Mouse (Mus musculus): ENCODE results near the gene Zfp184. TPM values are rescaled to one million over a fixed set of nuclear protein-coding genes. Genes with fewer than 3 reads are reported as not detected.
A peak's percentile ranks its signal among the peaks of the same experiment; 100 is the strongest.

Gene Zfp184
- polyA plus RNA-seq, 1 experiment = not detected

- 33% methylated on average over 17 of the region's 17 CpGs for WGBS
- Histone ChIP-seq H3K4me3 (ENCODE audit: insufficient read depth, low read depth, low read length) (no peak overlapping the region), H3K4me1 (ENCODE audit: control insufficient read depth, insufficient read depth, low read length) (no peaks in the 10 kb centered on the region), H3K27ac (ENCODE audit: insufficient read depth, low read depth, low read length) (no peak overlapping the region)
- TF ChIP-seq CTCF (IDR thresholded peaks at IDR 0.05; ENCODE audit: insufficient read depth, low read depth, low read length) = no peak
- no peak for TF ChIP-seq POLR2A (IDR thresholded peaks at IDR 0.05; ENCODE audit: insufficient read depth, low read depth, low read length)
These were observed 9.7 kb upstream of the Zfp184 start for GRCm38 (mm10) chr13:21934982-21935791.

GRCm38 (mm10) chr13:21935833-21936232 is 9.1 kb upstream of the Zfp184 start:
- no peaks in the 10 kb centered on the region for H3K4me1 ChIP-seq (ENCODE audit: control insufficient read depth, insufficient read depth, low read length)
- H3K4me3 ChIP-seq (ENCODE audit: insufficient read depth, low read depth, low read length) = no peak overlapping the region
- TF ChIP-seq CTCF (IDR thresholded peaks at IDR 0.05; ENCODE audit: insufficient read depth, low read depth, low read length) (no peak), POLR2A (IDR thresholded peaks at IDR 0.05; ENCODE audit: insufficient read depth, low read depth, low read length) (no peak)
- WGBS = 26% methylated on average over 7 of the region's 7 CpGs
- H3K27ac ChIP-seq (ENCODE audit: insufficient read depth, low read depth, low read length) = no peak overlapping the region

- no peak overlapping the region for H3K4me3 ChIP-seq (ENCODE audit: insufficient read depth, low read depth, low read length)
- TF ChIP-seq POLR2A (IDR thresholded peaks at IDR 0.05; ENCODE audit: insufficient read depth, low read depth, low read length) (no peak), CTCF (IDR thresholded peaks at IDR 0.05; ENCODE audit: insufficient read depth, low read depth, low read length) (no peak)
- H3K4me1 ChIP-seq (ENCODE audit: control insufficient read depth, insufficient read depth, low read length) = peaks cover 2% of the 10 kb centered on the region; the same call in 1 of the 2 replicates
- WGBS = 25% methylated on average over 17 of the region's 17 CpGs
- H3K27ac ChIP-seq (ENCODE audit: insufficient read depth, low read depth, low read length) = no peak overlapping the region
These were observed 7.9 kb upstream of the Zfp184 start for GRCm38 (mm10) chr13:21936968-21937367.

- Histone ChIP-seq H3K4me1 (ENCODE audit: control insufficient read depth, insufficient read depth, low read length) (peaks cover 2% of the 10 kb centered on the region; the same call in 1 of the 2 replicates), H3K4me3 (ENCODE audit: insufficient read depth, low read depth, low read length) (peak overlapping the region; percentile 45), H3K27ac (ENCODE audit: insufficient read depth, low read depth, low read length) (no peak overlapping the region)
- under 1% methylated on average over 19 of the region's 19 CpGs for WGBS
- TF ChIP-seq POLR2A (IDR thresholded peaks at IDR 0.05; ENCODE audit: insufficient read depth, low read depth, low read length) = no peak
- no peak for TF ChIP-seq CTCF (IDR thresholded peaks at IDR 0.05; ENCODE audit: insufficient read depth, low read depth, low read length)
These were observed 4.7 kb upstream of the Zfp184 start for GRCm38 (mm10) chr13:21940213-21940612.

GRCm38 (mm10) chr13:21940811-21941321 is 4.0 kb upstream of the Zfp184 start:
- Histone ChIP-seq H3K4me1 (ENCODE audit: control insufficient read depth, insufficient read depth, low read length) (peaks cover 5% of the 10 kb centered on the region; the same call in 1 of the 2 replicates), H3K27ac (ENCODE audit: insufficient read depth, low read depth, low read length) (no peak overlapping the region), H3K4me3 (ENCODE audit: insufficient read depth, low read depth, low read length) (peak overlapping the region; percentile 41)
- TF ChIP-seq CTCF (IDR thresholded peaks at IDR 0.05; ENCODE audit: insufficient read depth, low read depth, low read length) = no peak
- TF ChIP-seq POLR2A (IDR thresholded peaks at IDR 0.05; ENCODE audit: insufficient read depth, low read depth, low read length) = no peak
- under 1% methylated on average over 16 of the region's 16 CpGs for WGBS

- Histone ChIP-seq H3K27ac (ENCODE audit: insufficient read depth, low read depth, low read length) (no peak overlapping the region), H3K4me1 (ENCODE audit: control insufficient read depth, insufficient read depth, low read length) (peaks cover 5% of the 10 kb centered on the region; the same call in 1 of the 2 replicates), H3K4me3 (ENCODE audit: insufficient read depth, low read depth, low read length) (no peak overlapping the region)
- TF ChIP-seq CTCF (IDR thresholded peaks at IDR 0.05; ENCODE audit: insufficient read depth, low read depth, low read length) = no peak
- TF ChIP-seq POLR2A (IDR thresholded peaks at IDR 0.05; ENCODE audit: insufficient read depth, low read depth, low read length) = no peak
- WGBS = 72% methylated on average over 1 of the region's 1 CpGs
These were observed 1.2 kb upstream of the Zfp184 start for GRCm38 (mm10) chr13:21943644-21944043.

- Histone ChIP-seq H3K4me3 (ENCODE audit: insufficient read depth, low read depth, low read length) (peak overlapping the region; percentile 83), H3K27ac (ENCODE audit: insufficient read depth, low read depth, low read length) (no peak overlapping the region), H3K4me1 (ENCODE audit: control insufficient read depth, insufficient read depth, low read length) (peaks cover 5% of the 10 kb centered on the region; the same call in 1 of the 2 replicates)
- under 1% methylated on average over 7 of the region's 7 CpGs for WGBS
- no peak for TF ChIP-seq CTCF (IDR thresholded peaks at IDR 0.05; ENCODE audit: insufficient read depth, low read depth, low read length)
- no peak for TF ChIP-seq POLR2A (IDR thresholded peaks at IDR 0.05; ENCODE audit: insufficient read depth, low read depth, low read length)
These were observed 335 bp upstream of the Zfp184 start for GRCm38 (mm10) chr13:21944592-21944925.

GRCm38 (mm10) chr13:21969269-21969668 is 24.4 kb downstream of the Zfp184 start:
- no peak overlapping the region for H3K27ac ChIP-seq (ENCODE audit: insufficient read depth, low read depth, low read length)
- 53% methylated on average over 1 of the region's 1 CpGs for WGBS
- TF ChIP-seq POLR2A (IDR thresholded peaks at IDR 0.05; ENCODE audit: insufficient read depth, low read depth, low read length) (no peak), CTCF (IDR thresholded peaks at IDR 0.05; ENCODE audit: insufficient read depth, low read depth, low read length) (no peak)
- no peak overlapping the region for H3K4me3 ChIP-seq (ENCODE audit: insufficient read depth, low read depth, low read length)
- no peaks in the 10 kb centered on the region for H3K4me1 ChIP-seq (ENCODE audit: control insufficient read depth, insufficient read depth, low read length)

GRCm38 (mm10) chr13:21969816-21970215 is 24.9 kb downstream of the Zfp184 start:
- Histone ChIP-seq H3K4me3 (ENCODE audit: insufficient read depth, low read depth, low read length) (no peak overlapping the region), H3K4me1 (ENCODE audit: control insufficient read depth, insufficient read depth, low read length) (no peaks in the 10 kb centered on the region), H3K27ac (ENCODE audit: insufficient read depth, low read depth, low read length) (no peak overlapping the region)
- TF ChIP-seq POLR2A (IDR thresholded peaks at IDR 0.05; ENCODE audit: insufficient read depth, low read depth, low read length) (no peak), CTCF (IDR thresholded peaks at IDR 0.05; ENCODE audit: insufficient read depth, low read depth, low read length) (no peak)
- 40% methylated on average over 2 of the region's 2 CpGs for WGBS
